Mouse (Mus musculus): ENCODE data around the gene Dguok. TPM values are rescaled to one million over a fixed set of nuclear protein-coding genes. Genes with fewer than 3 reads are reported as not detected.

Dguok gene
- polyA plus RNA-seq, 1 experiment from 2014 or later = 30.9 TPM

GRCm38 (mm10) chr6:83440197-83440509 lies 66.6 kb downstream of the Dguok start:
- Histone ChIP-seq H3K27me3 (replicated peaks; ENCODE audit: control insufficient read depth, insufficient read depth, low read length) (no peaks in the 10 kb centered on the region), H3K4me1 (replicated peaks; ENCODE audit: control insufficient read depth, insufficient read depth, low read length) (peaks cover 34% of the 10 kb centered on the region), H3K9ac (ENCODE audit: low read depth, low read length) (peak overlapping the region; percentile 68; the same call in 1 of the 2 replicates), H3K9me3 (ENCODE audit: control insufficient read depth) (no peaks in the 10 kb centered on the region), H3K4me2 (replicated peaks; ENCODE audit: low read depth) (peak overlapping the region; percentile 75), H3K36me3 (ENCODE audit: control insufficient read depth, insufficient read depth) (peaks cover 14% of the 10 kb centered on the region), H3K27ac (ENCODE audit: low read depth, low read length) (no peak overlapping the region; the same call in 1 of the 2 replicates), H3K4me3 (ENCODE audit: low read depth, low read length) (peak overlapping the region; percentile 84)
- no peak for TF ChIP-seq CTCF (IDR thresholded peaks at IDR 0.05; ENCODE audit: low read depth)
- ATAC-seq = no peak
- WGBS = 33% methylated on average over 3 of the region's 3 CpGs

GRCm38 (mm10) chr6:83439781-83440180 lies 67.0 kb downstream of the Dguok start:
- Histone ChIP-seq H3K27me3 (replicated peaks; ENCODE audit: control insufficient read depth, insufficient read depth, low read length) (no peaks in the 10 kb centered on the region), H3K36me3 (ENCODE audit: control insufficient read depth, insufficient read depth) (peaks cover 14% of the 10 kb centered on the region), H3K4me2 (replicated peaks; ENCODE audit: low read depth) (peak overlapping the region; percentile 75), H3K27ac (ENCODE audit: low read depth, low read length) (peak overlapping the region; percentile 30), H3K9me3 (ENCODE audit: control insufficient read depth) (no peaks in the 10 kb centered on the region), H3K4me1 (replicated peaks; ENCODE audit: control insufficient read depth, insufficient read depth, low read length) (peaks cover 30% of the 10 kb centered on the region), H3K9ac (ENCODE audit: low read depth, low read length) (0 out of 2 replicates have a peak overlapping the region, but pooled peaks have one; percentile 68), H3K4me3 (ENCODE audit: low read depth, low read length) (peak overlapping the region; percentile 84)
- 49% methylated on average over 5 of the region's 5 CpGs for WGBS
- TF ChIP-seq CTCF (IDR thresholded peaks at IDR 0.05; ENCODE audit: low read depth) = no peak
- ATAC-seq = no peak

GRCm38 (mm10) chr6:83439119-83439767 lies 67.5 kb downstream of the Dguok start:
- TF ChIP-seq CTCF (IDR thresholded peaks at IDR 0.05; ENCODE audit: low read depth) = no peak
- Histone ChIP-seq H3K4me3 (ENCODE audit: low read depth, low read length) (peak overlapping the region; percentile 84), H3K4me2 (replicated peaks; ENCODE audit: low read depth) (peak overlapping the region; percentile 75), H3K9ac (ENCODE audit: low read depth, low read length) (0 out of 2 replicates have a peak overlapping the region, but pooled peaks have one; percentile 68), H3K27ac (ENCODE audit: low read depth, low read length) (peak overlapping the region; percentile 30; the same call in 1 of the 2 replicates), H3K27me3 (replicated peaks; ENCODE audit: control insufficient read depth, insufficient read depth, low read length) (no peaks in the 10 kb centered on the region), H3K36me3 (ENCODE audit: control insufficient read depth, insufficient read depth) (peaks cover 14% of the 10 kb centered on the region), H3K9me3 (ENCODE audit: control insufficient read depth) (no peaks in the 10 kb centered on the region), H3K4me1 (replicated peaks; ENCODE audit: control insufficient read depth, insufficient read depth, low read length) (peaks cover 25% of the 10 kb centered on the region)
- WGBS = 87% methylated on average over 13 of the region's 13 CpGs
- no peak for ATAC-seq

GRCm38 (mm10) chr6:83438584-83438983 lies 68.2 kb downstream of the Dguok start:
- 84% methylated on average over 3 of the region's 3 CpGs for WGBS
- Histone ChIP-seq H3K4me2 (replicated peaks; ENCODE audit: low read depth) (no peak overlapping the region), H3K27ac (ENCODE audit: low read depth, low read length) (no peak overlapping the region), H3K4me3 (ENCODE audit: low read depth, low read length) (no peak overlapping the region), H3K27me3 (replicated peaks; ENCODE audit: control insufficient read depth, insufficient read depth, low read length) (no peaks in the 10 kb centered on the region), H3K4me1 (replicated peaks; ENCODE audit: control insufficient read depth, insufficient read depth, low read length) (peaks cover 22% of the 10 kb centered on the region; the same call in 1 of the 2 replicates), H3K9me3 (ENCODE audit: control insufficient read depth) (no peaks in the 10 kb centered on the region), H3K9ac (ENCODE audit: low read depth, low read length) (no peak overlapping the region), H3K36me3 (ENCODE audit: control insufficient read depth, insufficient read depth) (peaks cover 14% of the 10 kb centered on the region)
- ATAC-seq = no peak
- TF ChIP-seq CTCF (IDR thresholded peaks at IDR 0.05; ENCODE audit: low read depth) = no peak

GRCm38 (mm10) chr6:83437802-83438201 lies 69.0 kb downstream of the Dguok start:
- Histone ChIP-seq H3K36me3 (ENCODE audit: control insufficient read depth, insufficient read depth) (peaks cover 14% of the 10 kb centered on the region), H3K9ac (ENCODE audit: low read depth, low read length) (no peak overlapping the region), H3K9me3 (ENCODE audit: control insufficient read depth) (no peaks in the 10 kb centered on the region), H3K4me3 (ENCODE audit: low read depth, low read length) (no peak overlapping the region), H3K27ac (ENCODE audit: low read depth, low read length) (no peak overlapping the region), H3K4me2 (replicated peaks; ENCODE audit: low read depth) (no peak overlapping the region), H3K4me1 (replicated peaks; ENCODE audit: control insufficient read depth, insufficient read depth, low read length) (peaks cover 19% of the 10 kb centered on the region), H3K27me3 (replicated peaks; ENCODE audit: control insufficient read depth, insufficient read depth, low read length) (no peaks in the 10 kb centered on the region)
- 65% methylated on average over 3 of the region's 3 CpGs for WGBS
- ATAC-seq = no peak
- no peak for TF ChIP-seq CTCF (IDR thresholded peaks at IDR 0.05; ENCODE audit: low read depth)

GRCm38 (mm10) chr6:83437225-83437624 lies 69.5 kb downstream of the Dguok start:
- TF ChIP-seq CTCF (IDR thresholded peaks at IDR 0.05; ENCODE audit: low read depth) = no peak
- H3K4me2 ChIP-seq (replicated peaks; ENCODE audit: low read depth) = no peak overlapping the region
- H3K9me3 ChIP-seq (ENCODE audit: control insufficient read depth) = no peaks in the 10 kb centered on the region
- H3K27ac ChIP-seq (ENCODE audit: low read depth, low read length) = no peak overlapping the region
- H3K9ac ChIP-seq (ENCODE audit: low read depth, low read length) = no peak overlapping the region
- no peaks in the 10 kb centered on the region for H3K27me3 ChIP-seq (replicated peaks; ENCODE audit: control insufficient read depth, insufficient read depth, low read length)
- H3K4me1 ChIP-seq (replicated peaks; ENCODE audit: control insufficient read depth, insufficient read depth, low read length) = peaks cover 13% of the 10 kb centered on the region
- peaks cover 14% of the 10 kb centered on the region for H3K36me3 ChIP-seq (ENCODE audit: control insufficient read depth, insufficient read depth)
- H3K4me3 ChIP-seq (ENCODE audit: low read depth, low read length) = no peak overlapping the region
- no peak for ATAC-seq
- WGBS = 88% methylated on average over 3 of the region's 3 CpGs
